Mouse (Mus musculus): ENCODE results near the gene Gabpa.

- TF ChIP-seq CTCF (IDR thresholded peaks at IDR 0.05; ENCODE audit: low read depth) = no peak
- no peak for TF ChIP-seq EP300 (IDR thresholded peaks at IDR 0.05; ENCODE audit: low read depth)
Observed at GRCm38 (mm10) chr16:84802217-84802616, 32.5 kb upstream of the Gabpa start.
